Comparison of ENCODE assay signal across 22 mouse cellular contexts in the genomic region with DNA sequence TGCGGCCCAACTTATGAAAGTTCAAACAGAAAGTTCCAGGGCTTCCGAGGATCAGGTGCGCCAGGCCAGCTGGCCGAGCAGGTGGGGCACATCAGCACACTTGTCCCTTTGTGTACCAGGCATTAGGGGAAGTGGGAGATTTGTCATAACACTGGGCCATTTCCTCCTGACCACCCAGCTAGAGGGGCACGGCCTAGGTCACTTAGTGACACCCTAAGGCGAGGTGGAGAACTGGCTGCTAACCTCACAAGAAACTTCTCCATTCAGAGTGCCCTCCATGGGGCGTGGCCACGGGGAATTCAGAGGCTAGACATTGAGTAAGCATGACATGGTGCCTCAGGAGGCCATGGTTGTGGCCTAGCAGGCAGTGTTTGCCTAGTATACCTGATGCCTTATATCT.
DNase-seq lines count a peak whose midpoint lies in the region; ATAC-seq and TF ChIP-seq lines count a peak whose summit lies in the region.
"Had no signal": no experiment of that assay in that cellular context is flagged by ENCODE, and none has a peak within 500 bp of the region (broad histone marks: within the 10 kb centered on the region; RNA-seq: fewer than 3 reads in every experiment).

No protein-coding gene starts in this region.

- no peaks in the 10 kb centered on the region for H3K79me2 ChIP-seq in CH12.LX (replicated peaks; ENCODE audit: control insufficient read depth, extremely low read depth, insufficient read depth, poor library complexity, severe bottlenecking)

- H3K4me1 ChIP-seq in lung, embryonic 14.5 days (ENCODE audit: insufficient read depth), result no peaks in the 10 kb centered on the region
- peaks cover 0 to 43% of the 10 kb centered on the region in 2 experiments; a peak in 2 of 4 replicates for H3K4me1 ChIP-seq in CH12.LX (ENCODE audit: control insufficient read depth in 1 of 2, insufficient read depth in 2 of 2)
- peaks cover 3% of the 10 kb centered on the region; the same call in 1 of the 2 replicates for H3K4me1 ChIP-seq in stomach, embryonic 16.5 days (ENCODE audit: control insufficient read depth, insufficient read depth, low read length)
- H3K4me1 ChIP-seq in midbrain, embryonic 13.5 days (replicated peaks), result no peaks in the 10 kb centered on the region
- H3K4me1 ChIP-seq: embryonic facial prominence, embryonic 13.5 days; lung, embryonic 15.5 days; neural tube, embryonic 12.5 days had no signal

- H3K27me3 ChIP-seq in lung, embryonic 14.5 days (ENCODE audit: insufficient read depth, low read length), result no peaks in the 10 kb centered on the region
- H3K27me3 ChIP-seq in CH12.LX (replicated peaks), result no peaks in the 10 kb centered on the region
- no peaks in the 10 kb centered on the region for H3K27me3 ChIP-seq in stomach, embryonic 16.5 days (ENCODE audit: control insufficient read depth, insufficient read depth, low read length)
- H3K27me3 ChIP-seq in midbrain, embryonic 13.5 days, result no peaks in the 10 kb centered on the region
- H3K27me3 ChIP-seq: embryonic facial prominence, embryonic 13.5 days; lung, embryonic 15.5 days; neural tube, embryonic 12.5 days had no signal

- WGBS in lung, embryonic 14.5 days, result 26% methylated on average over 8 of the region's 8 CpGs
- WGBS in stomach, embryonic 16.5 days, result 26% methylated on average over 8 of the region's 8 CpGs
- WGBS in midbrain, embryonic 13.5 days, result 71% methylated on average over 8 of the region's 8 CpGs

- H3K4me3 ChIP-seq in lung, embryonic 14.5 days (ENCODE audit: low read depth, low read length), result no peak overlapping the region
- no peak overlapping the region for H3K4me3 ChIP-seq in CH12.LX (replicated peaks in 1 of 3; ENCODE audit: low read depth in 2 of 3, low read length in 2 of 3, poor library complexity in 1 of 3)
- H3K4me3 ChIP-seq in stomach, embryonic 16.5 days (replicated peaks; ENCODE audit: low read length), result no peak overlapping the region
- H3K4me3 ChIP-seq in midbrain, embryonic 13.5 days (replicated peaks), result no peak overlapping the region
- H3K4me3 ChIP-seq: embryonic facial prominence, embryonic 13.5 days; layer of hippocampus, adult 2 months; lung, embryonic 15.5 days; midbrain, embryonic 10.5 days; neural tube, embryonic 12.5 days had no signal

- H3K36me3 ChIP-seq in lung, embryonic 14.5 days (ENCODE audit: insufficient read depth), result no peaks in the 10 kb centered on the region
- H3K36me3 ChIP-seq in CH12.LX (replicated peaks in 1 of 2; ENCODE audit: control insufficient read depth in 1 of 2, insufficient read depth in 1 of 2, low read length in 1 of 2), result no peaks in the 10 kb centered on the region
- H3K36me3 ChIP-seq in stomach, embryonic 16.5 days (ENCODE audit: control insufficient read depth, insufficient read depth, low read length), result no peaks in the 10 kb centered on the region
- H3K36me3 ChIP-seq in midbrain, embryonic 13.5 days, result no peaks in the 10 kb centered on the region
- H3K36me3 ChIP-seq: embryonic facial prominence, embryonic 13.5 days; lung, embryonic 15.5 days; midbrain, embryonic 10.5 days; neural tube, embryonic 12.5 days had no signal

- no peak for TF ChIP-seq EP300 in CH12.LX (IDR thresholded peaks at IDR 0.05; ENCODE audit: low read length)

- no peak; the same call in none of the 2 replicates for TF ChIP-seq RAD21 in CH12.LX (IDR thresholded peaks at IDR 0.05; ENCODE audit: low read depth, low read length)

- no peak overlapping the region for H3K4me2 ChIP-seq in lung, embryonic 14.5 days
- H3K4me2 ChIP-seq in CH12.LX (ENCODE audit: insufficient read depth, low read depth, poor library complexity, severe bottlenecking), result no peak overlapping the region
- H3K4me2 ChIP-seq in stomach, embryonic 16.5 days (ENCODE audit: low read depth, low read length), result no peak overlapping the region
- H3K4me2 ChIP-seq in midbrain, embryonic 13.5 days (replicated peaks), result no peak overlapping the region
- H3K4me2 ChIP-seq: embryonic facial prominence, embryonic 13.5 days; hindbrain, embryonic 14.5 days; lung, embryonic 15.5 days; neural tube, embryonic 12.5 days had no signal

- TF ChIP-seq CTCF in lung, embryonic 14.5 days (IDR thresholded peaks at IDR 0.05; ENCODE audit: low read depth), result no peak
- 0 out of 4 replicates have a peak, but pooled peaks of 1 of the 2 experiments have one; percentile 6 for TF ChIP-seq CTCF in CH12.LX (conservative IDR thresholded peaks at IDR 0.05 in 1 of 2, IDR thresholded peaks at IDR 0.05 in 1 of 2; ENCODE audit: low read depth in 2 of 2, low read length in 2 of 2)

- no peak overlapping the region for H3K9ac ChIP-seq in lung, embryonic 14.5 days
- H3K9ac ChIP-seq in CH12.LX (ENCODE audit: insufficient read depth, low read depth), result no peak overlapping the region
- H3K9ac ChIP-seq in stomach, embryonic 16.5 days (ENCODE audit: low read length), result no peak overlapping the region
- no peak overlapping the region for H3K9ac ChIP-seq in midbrain, embryonic 13.5 days (replicated peaks)
- H3K9ac ChIP-seq: embryonic facial prominence, embryonic 13.5 days; hindbrain, embryonic 14.5 days; lung, embryonic 15.5 days; neural tube, embryonic 12.5 days had no signal

- ATAC-seq in lung, embryonic 14.5 days (ENCODE audit: insufficient read depth), result no peak
- ATAC-seq in hematopoietic stem cell, adult 5-6 weeks (replicated peaks in 1 of 2; ENCODE audit: insufficient read depth in 1 of 2, low FRiP score in 2 of 2, low TSS enrichment in 1 of 2, low read depth in 1 of 2, poor library complexity in 2 of 2, severe bottlenecking in 2 of 2), result peak; percentile 40 to 47; a peak in 2 of 4 replicates
- ATAC-seq in stomach, embryonic 16.5 days (ENCODE audit: insufficient read depth, low FRiP score), result peak; percentile 33; the same call in 1 of the 2 replicates
- no peak for ATAC-seq in midbrain, embryonic 13.5 days
- ATAC-seq: forebrain, embryonic 14.5 days had no signal

- no peaks in the 10 kb centered on the region for H3K9me3 ChIP-seq in lung, embryonic 14.5 days (ENCODE audit: low read depth, low read length)
- H3K9me3 ChIP-seq in CH12.LX (replicated peaks; ENCODE audit: low read length), result no peaks in the 10 kb centered on the region
- no peaks in the 10 kb centered on the region for H3K9me3 ChIP-seq in stomach, embryonic 16.5 days (replicated peaks; ENCODE audit: control insufficient read depth, low read length)
- H3K9me3 ChIP-seq in midbrain, embryonic 13.5 days, result no peaks in the 10 kb centered on the region
- H3K9me3 ChIP-seq: embryonic facial prominence, embryonic 13.5 days; lung, embryonic 15.5 days; midbrain, embryonic 10.5 days; neural tube, embryonic 12.5 days had no signal

- in situ Hi-C loops in CH12.LX (cut with MboI; ENCODE audit: low pct_ligation_motif_present, low pct_unique_long_range_greater_than_20kb, low sequenced_read_pairs), result loop anchor here (25.0 kb wide), 1 partner anchor 422 kb away; no protein-coding TSS in a partner anchor

- dilution Hi-C loops in CH12.LX (cut with MboI; ENCODE audit: extremely low pct_ligation_motif_present, extremely low pct_unique_long_range_greater_than_20kb, low sequenced_read_pairs), result no loop called here

- DNase-seq in lung, embryonic 14.5 days, result peak; percentile 21
- no peak for DNase-seq in lung, adult 18-20 months
- peak; percentile 73 for DNase-seq in CH12.LX (ENCODE audit: extremely low read depth)
- DNase-seq in urinary bladder, adult 2 months (ENCODE audit: low spot score), result no peak
- DNase-seq: adrenal gland, adult 8-10 months; B cell, adult 2 months; cerebellum, postnatal 10 days; gastrocnemius, postnatal 36 days; heart, postnatal 14 days; kidney, adult 8-10 months; kidney, postnatal 14 days; right cerebral cortex, postnatal 25 days had no signal

- no peak for TF ChIP-seq POLR2A in CH12.LX (IDR thresholded peaks at IDR 0.05; ENCODE audit: low read depth, low read length)

- no peak overlapping the region for H3K27ac ChIP-seq in lung, embryonic 14.5 days (ENCODE audit: low read depth)
- no peak overlapping the region for H3K27ac ChIP-seq in CH12.LX (ENCODE audit: insufficient read depth, low read depth)
- no peak overlapping the region for H3K27ac ChIP-seq in stomach, embryonic 16.5 days (ENCODE audit: low read length)
- H3K27ac ChIP-seq in midbrain, embryonic 13.5 days, result no peak overlapping the region
- H3K27ac ChIP-seq: embryonic facial prominence, embryonic 13.5 days; hindbrain, embryonic 14.5 days; layer of hippocampus, adult 2 months; lung, embryonic 15.5 days; midbrain, embryonic 10.5 days; neural tube, embryonic 12.5 days had no signal

TF ChIP-seq in CH12.LX, 34 proteins besides CTCF, POLR2A, EP300 and RAD21:
- TF ChIP-seq ZC3H11A (IDR thresholded peaks at IDR 0.05; ENCODE audit: low read depth, low read length) (no peak), UBTF (IDR thresholded peaks at IDR 0.05; ENCODE audit: low read depth, low read length) (no peak), ETS1 (conservative IDR thresholded peaks at IDR 0.05; ENCODE audit: low read depth, low read length) (peak; percentile 15; the same call in 1 of the 2 replicates), USF1 (IDR thresholded peaks at IDR 0.05; ENCODE audit: low read depth, low read length) (no peak)
TF ChIP-seq in CH12.LX: peak in this region for 1.

Comparison
In these comparisons a context has a peak if more than half of its experiments do, and no peak if none do; other contexts are left out.
1. DNase-seq: peak in lung, embryonic 14.5 days (single experiment) and CH12.LX (single experiment); none in lung, adult 18-20 months (0 of 2) and urinary bladder, adult 2 months (single experiment).
2. ATAC-seq: peak in hematopoietic stem cell, adult 5-6 weeks (2 of 2) and stomach, embryonic 16.5 days (single experiment); none in lung, embryonic 14.5 days (single experiment) and midbrain, embryonic 13.5 days (single experiment).